Mouse (Mus musculus) forebrain, embryonic 13.5 days (tissue): ENCODE measurements around the gene Sox9. TPM values are rescaled to one million over a fixed set of nuclear protein-coding genes. Genes with fewer than 3 reads are reported as not detected.

Source experiments
- ATAC-seq: fragments of 200-750 bp; cut with Nextera tagmentation; 2 replicates; pipeline ENCODE4 v1.8.0; 2017
- H3K27ac ChIP-seq: fragments of 300-500 bp; sonication (generic); 2 replicates; pipeline ENCODE4 v1.5.1; 2015; ENCODE audit warnings: inconsistent platforms, mild to moderate bottlenecking, moderate library complexity
- H3K27me3 ChIP-seq: fragments of 300-500 bp; sonication (generic); 2 replicates; pipeline ENCODE4 v1.6.1; 2015; ENCODE audit warnings: mild to moderate bottlenecking, inconsistent platforms
- H3K36me3 ChIP-seq: fragments of 300-500 bp; sonication (generic); 2 replicates; pipeline ENCODE4 v1.6.1; 2015; ENCODE audit warnings: mild to moderate bottlenecking, inconsistent platforms; ENCODE audit not compliant: poor library complexity, severe bottlenecking
- H3K4me1 ChIP-seq: fragments of 300-500 bp; sonication (generic); 2 replicates; pipeline ENCODE4 v1.6.1; 2015; ENCODE audit warnings: inconsistent platforms
- H3K4me2 ChIP-seq: fragments of 300-500 bp; sonication (generic); 2 replicates; pipeline ENCODE4 v1.6.1; 2015; ENCODE audit warnings: inconsistent platforms, mild to moderate bottlenecking, moderate library complexity
- H3K4me3 ChIP-seq: fragments of 300-500 bp; sonication (generic); 2 replicates; pipeline ENCODE4 v1.5.1; 2015; ENCODE audit warnings: mild to moderate bottlenecking, inconsistent platforms
- H3K9ac ChIP-seq: fragments of 300-500 bp; sonication (generic); 2 replicates; pipeline ENCODE4 v1.6.1; 2015; ENCODE audit warnings: mild to moderate bottlenecking, inconsistent platforms
- H3K9me3 ChIP-seq: fragments of 300-500 bp; sonication (generic); replicated peaks from 2 replicates; pipeline ENCODE4 v1.6.1; 2016; ENCODE audit warnings: inconsistent platforms
- WGBS: fragments of 180-500 bp; shearing (Covaris S2); methylation state at CpG from one replicate; pipeline ENCODE4 v1.1.7; 2015; 5-methylcytosine and 5-hydroxymethylcytosine counted together
- polyA plus RNA-seq: library from polyadenylated mRNA; unstranded; fragments of >200 nt; fragmentation: Nextera tagmentation; extraction: Ambion mirVana; gene quantifications from 2 replicates; pipeline ENCODE4 v1.2.1, GENCODE M21; 2015

The Sox9 gene
- polyA plus RNA-seq, 1 experiment from 2014 or later = 97.8 TPM

- Histone ChIP-seq H3K9me3 (no peaks in the 10 kb centered on the region), H3K4me3 (no peak overlapping the region), H3K9ac (no peak overlapping the region), H3K36me3 (no peaks in the 10 kb centered on the region), H3K27ac (no peak overlapping the region), H3K4me1 (peaks cover 30% of the 10 kb centered on the region), H3K27me3 (no peaks in the 10 kb centered on the region), H3K4me2 (no peak overlapping the region)
- no peak for ATAC-seq
- 63% methylated on average over 11 of the region's 11 CpGs for WGBS
Observed at GRCm38 (mm10) chr11:112834245-112835005, 52.4 kb downstream of the Sox9 start.

GRCm38 (mm10) chr11:112835468-112836092 lies 53.6 kb downstream of the Sox9 start:
- Histone ChIP-seq H3K4me1 (peaks cover 40% of the 10 kb centered on the region), H3K36me3 (no peaks in the 10 kb centered on the region), H3K9me3 (no peaks in the 10 kb centered on the region), H3K9ac (no peak overlapping the region), H3K27ac (0 out of 2 replicates have a peak overlapping the region, but pooled peaks have one; percentile 25), H3K4me2 (no peak overlapping the region), H3K27me3 (no peaks in the 10 kb centered on the region), H3K4me3 (no peak overlapping the region)
- 54% methylated on average over 7 of the region's 7 CpGs for whole genome bisulfite sequencing
- no peak for ATAC-seq
